Mouse (Mus musculus) activated CD4-positive, CD25-positive, alpha-beta regulatory T cell (primary cell): Measurements from ENCODE around the gene Ulk3. TPM values are rescaled to one million over a fixed set of nuclear protein-coding genes. Genes with fewer than 3 reads are reported as not detected.

Experiments
- polyA plus RNA-seq, 2 experiments: library from polyadenylated mRNA; unstranded; fragments of 100-300 nt; shearing (Covaris generic); gene quantifications; one replicate each; pipeline ENCODE4 v1.2.1; 2017

Gene Ulk3
- 10 to 100 TPM; 72.8 to 93.8 TPM for polyA plus RNA-seq

DNA sequence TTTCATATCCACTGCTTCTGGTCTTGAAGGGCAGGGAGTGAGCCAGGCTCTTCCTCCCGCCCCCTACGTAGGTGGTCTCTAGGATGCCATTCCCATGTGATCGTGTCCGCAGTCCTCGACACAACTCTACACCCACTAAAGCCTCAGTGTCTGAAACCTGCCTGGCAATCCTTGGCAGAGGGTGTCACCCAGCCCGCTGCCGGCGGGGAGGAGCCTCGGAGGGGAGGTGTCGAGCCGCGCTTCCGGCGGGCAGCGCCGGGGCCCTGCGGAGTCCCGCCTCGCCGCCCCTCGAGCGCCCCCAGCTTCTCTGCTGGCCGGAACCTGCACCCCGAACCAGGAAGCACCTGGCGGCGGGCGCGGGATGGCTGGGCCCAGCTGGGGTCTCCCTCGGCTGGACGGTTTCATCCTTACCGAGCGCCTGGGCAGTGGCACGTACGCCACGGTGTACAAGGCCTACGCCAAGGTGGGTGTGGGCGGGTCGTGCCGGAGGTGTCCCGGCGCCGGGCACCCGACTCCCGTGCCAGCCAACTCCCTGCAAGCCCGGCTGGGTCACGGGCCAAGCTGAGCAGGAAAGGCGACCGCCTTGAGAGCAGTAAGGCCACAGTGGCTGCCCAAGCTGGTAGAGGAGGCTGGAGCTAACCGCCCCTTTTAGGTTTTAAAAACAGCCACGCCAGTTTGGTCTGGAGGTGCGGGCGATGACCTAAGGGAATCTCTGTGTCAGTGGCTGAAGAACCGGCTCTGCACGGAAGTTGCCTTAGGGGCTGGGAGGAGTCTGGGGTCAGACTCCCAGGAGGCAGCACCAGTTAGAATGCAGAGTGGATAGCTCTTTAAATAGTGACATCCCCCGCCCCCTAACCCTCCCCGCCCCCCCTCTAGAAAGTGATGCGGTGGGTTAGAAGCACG is at the start of gene Ulk3:
Gene Ulk3, plus strand, starts transcription at position 229 of the 903 bp plus-strand sequence.

DNA sequence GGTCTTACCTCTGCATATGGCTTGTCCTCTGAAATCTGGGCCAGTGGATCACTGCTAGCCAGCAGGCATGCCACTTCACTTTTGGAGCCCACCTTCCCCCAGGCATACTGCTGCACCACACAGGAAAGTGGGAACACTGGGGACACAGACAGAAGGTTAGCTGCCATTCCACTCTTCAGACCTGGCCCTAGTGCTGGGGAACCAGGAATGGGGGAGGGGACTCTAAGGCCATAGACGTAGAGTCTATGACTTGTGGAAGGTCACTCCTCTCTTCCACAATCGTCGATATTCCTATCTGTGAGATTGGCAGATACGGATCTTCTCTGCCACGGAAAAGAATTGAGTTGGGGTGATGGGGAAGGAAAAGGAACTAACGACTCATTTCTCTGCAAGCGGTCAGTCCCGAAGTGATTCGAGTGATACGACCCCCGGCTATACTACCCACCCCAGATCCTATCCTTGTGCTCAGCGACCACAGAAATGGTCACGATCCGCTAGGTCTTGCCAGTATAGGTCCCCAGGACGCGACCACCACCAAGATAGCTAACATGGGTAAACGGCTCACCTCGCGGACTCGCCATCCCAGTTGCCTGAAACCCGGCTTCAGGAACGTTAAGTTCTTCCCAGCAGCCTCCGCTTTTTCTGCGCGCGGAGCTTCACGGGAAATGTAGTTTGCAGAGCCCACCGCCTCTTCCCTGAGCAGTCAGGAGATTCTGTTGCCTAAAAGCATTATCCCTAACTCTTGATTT is 36.9 kb upstream of the Ulk3 start, which contains the start of gene Mpi:
Gene Mpi, minus strand, starts transcription at position 625 of the 749 bp plus-strand sequence.

GRCm38 (mm10) chr9:57560861-57561710 is 28.2 kb upstream of the Ulk3 start, which contains the start of gene Scamp2:
Gene Scamp2, plus strand, starts transcription at chr9:57560943.

GRCm38 (mm10) chr9:57606139-57606851 is 17.0 kb downstream of the Ulk3 start, which contains the start of gene Cplx3:
Gene Cplx3, minus strand, starts transcription at chr9:57606281.

GRCm38 (mm10) chr9:57620674-57621073 is 31.4 kb downstream of the Ulk3 start, which contains the start of gene Lman1l:
Gene Lman1l, minus strand, starts transcription at chr9:57620774.

Other genes starting within 250 kb of the Ulk3 start
- gene Ppcdc, start 149.3 kb upstream of the Ulk3 start, polyA plus RNA-seq, result 100 to 1,000 TPM in 1 of 2 experiments, 10 to 100 TPM in 1; 94.1 to 119 TPM
- under 1 TPM; 0.33 to 0.98 TPM for gene Scamp5, start 121.4 kb upstream of the Ulk3 start, polyA plus RNA-seq
- under 1 TPM in 1 of 2 experiments, not detected in 1; 0.60 TPM for gene Rpp25, start 85.4 kb upstream of the Ulk3 start, polyA plus RNA-seq
- 100 to 1,000 TPM; 396 to 442 TPM for gene Cox5a, start 68.2 kb upstream of the Ulk3 start, polyA plus RNA-seq
- gene Fam219b, start 51.9 kb upstream of the Ulk3 start, polyA plus RNA-seq, result 10 to 100 TPM; 12.0 to 14.5 TPM
- 10 to 100 TPM; 14.9 to 24.7 TPM for gene Mpi, start 36.7 kb upstream of the Ulk3 start, polyA plus RNA-seq
- gene Scamp2, start 28.5 kb upstream of the Ulk3 start, polyA plus RNA-seq, result 100 to 1,000 TPM; 104 to 111 TPM
- not detected for gene Cplx3, start 16.8 kb downstream of the Ulk3 start, polyA plus RNA-seq
- under 1 TPM; 0.18 to 0.60 TPM for gene Lman1l, start 31.3 kb downstream of the Ulk3 start, polyA plus RNA-seq
- 100 to 1,000 TPM; 170 to 201 TPM for gene Csk, start 64.2 kb downstream of the Ulk3 start, polyA plus RNA-seq
- gene Cyp1a2, start 94.3 kb downstream of the Ulk3 start, polyA plus RNA-seq, result under 1 TPM in 1 of 2 experiments, not detected in 1; 0.12 TPM
- under 1 TPM in 1 of 2 experiments, not detected in 1; 0.32 TPM for gene Cyp1a1, start 98.5 kb downstream of the Ulk3 start, polyA plus RNA-seq
- gene Edc3, start 119.1 kb downstream of the Ulk3 start, polyA plus RNA-seq, result 10 to 100 TPM; 29.6 to 35.3 TPM
- 100 to 1,000 TPM; 118 to 137 TPM for gene Clk3, start 176.4 kb downstream of the Ulk3 start, polyA plus RNA-seq
- gene Arid3b, start 247.3 kb downstream of the Ulk3 start, polyA plus RNA-seq, result 10 to 100 TPM; 29.7 to 43.5 TPM